Mouse (Mus musculus): ENCODE results near the gene Psme2. TPM values are rescaled to one million over a fixed set of nuclear protein-coding genes. Genes with fewer than 3 reads are reported as not detected.

Gene Psme2
- total RNA-seq, 2 experiments from 2014 or later: 90.7 to 132 TPM

DNA sequence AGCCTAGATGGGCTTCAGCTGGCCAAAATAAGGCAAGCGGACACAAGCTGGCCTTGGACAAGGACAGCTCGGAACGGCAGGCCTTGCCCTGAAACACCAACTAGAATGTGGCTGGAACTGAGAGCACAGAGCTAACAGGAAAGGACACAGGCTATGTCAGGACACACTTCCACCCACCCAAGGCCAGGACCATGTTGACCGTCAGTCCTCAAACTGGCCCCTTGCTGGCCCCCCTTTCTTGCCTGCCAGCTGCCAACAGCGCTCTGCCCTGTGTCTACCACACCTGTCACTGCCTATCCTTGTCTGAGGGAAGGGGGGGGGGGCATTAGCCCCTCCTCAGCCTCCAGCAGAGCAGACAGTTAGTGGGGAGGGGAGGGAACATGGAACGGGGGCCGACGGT, 15.6 kb downstream of the Psme2 start, which contains the start of gene Fitm1:
Fitm1 (plus strand) TSS at position 316 of the 400 bp plus-strand sequence.
- DNase-seq: peak; percentile 49 to 70
- intact Hi-C loops (cut with DNase I): no loop called here

DNA sequence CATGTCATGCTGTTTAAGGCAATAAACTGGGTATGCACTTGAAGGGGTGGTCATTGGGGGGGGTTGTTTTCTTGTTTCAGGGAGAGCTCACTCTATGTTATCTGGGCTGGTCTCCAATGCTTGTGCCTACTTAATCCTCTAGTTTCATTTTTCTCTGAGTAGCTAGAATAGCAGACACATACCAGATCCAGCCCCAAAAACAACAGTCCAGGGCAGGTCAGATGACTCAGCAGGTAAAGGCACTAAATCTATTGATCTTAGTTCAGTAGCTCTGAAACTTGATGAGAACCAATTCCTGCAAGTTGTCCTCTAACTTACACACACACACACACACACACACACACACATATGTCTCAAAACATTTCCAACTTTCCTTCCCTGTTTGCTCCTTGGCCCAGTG, 19.2 kb downstream of the Psme2 start:
- intact Hi-C loops (cut with DNase I): no loop called here
- DNase-seq: no peak

DNA sequence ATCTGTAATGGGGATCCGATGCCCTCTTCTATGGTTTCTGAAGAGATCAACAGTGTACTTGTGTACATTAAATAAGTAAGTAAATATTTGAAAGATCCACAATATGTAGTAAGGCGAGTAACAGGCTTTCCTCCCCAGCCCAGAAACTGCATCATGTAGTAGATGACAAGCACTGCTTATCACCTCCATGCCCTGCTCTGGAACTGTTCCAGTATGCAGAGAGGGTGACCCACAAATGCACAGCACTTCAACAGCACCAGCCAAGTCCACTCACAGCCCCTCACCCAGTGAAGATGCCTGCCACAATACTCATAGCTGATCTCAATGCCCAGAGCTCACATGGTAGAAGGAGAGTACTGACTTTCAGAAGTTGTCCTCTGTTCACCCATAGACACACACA, 20.3 kb downstream of the Psme2 start:
- no peak for DNase-seq
- intact Hi-C loops (cut with DNase I): no loop called here

DNA sequence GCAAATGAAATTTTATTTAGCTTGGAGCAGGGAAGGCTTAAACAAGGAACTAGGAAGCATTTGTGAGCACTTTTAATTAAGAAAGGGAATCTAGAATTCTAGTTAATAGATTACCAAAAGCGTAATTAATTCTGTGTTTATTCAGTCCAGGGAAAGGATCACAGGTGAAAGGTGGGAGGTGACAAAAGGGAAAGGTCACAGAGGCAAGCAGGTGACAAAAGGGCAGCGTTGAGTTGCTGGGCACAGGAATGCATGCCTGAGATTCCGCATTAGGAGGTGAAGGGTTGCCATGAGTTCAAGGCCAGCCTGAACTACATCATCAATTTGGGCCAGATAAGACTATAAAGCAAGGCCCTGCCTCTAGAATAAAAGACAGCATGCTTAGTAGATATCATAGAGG, 23.4 kb downstream of the Psme2 start:
- no peak for DNase-seq
- intact Hi-C loops (cut with DNase I): no loop called here

DNA sequence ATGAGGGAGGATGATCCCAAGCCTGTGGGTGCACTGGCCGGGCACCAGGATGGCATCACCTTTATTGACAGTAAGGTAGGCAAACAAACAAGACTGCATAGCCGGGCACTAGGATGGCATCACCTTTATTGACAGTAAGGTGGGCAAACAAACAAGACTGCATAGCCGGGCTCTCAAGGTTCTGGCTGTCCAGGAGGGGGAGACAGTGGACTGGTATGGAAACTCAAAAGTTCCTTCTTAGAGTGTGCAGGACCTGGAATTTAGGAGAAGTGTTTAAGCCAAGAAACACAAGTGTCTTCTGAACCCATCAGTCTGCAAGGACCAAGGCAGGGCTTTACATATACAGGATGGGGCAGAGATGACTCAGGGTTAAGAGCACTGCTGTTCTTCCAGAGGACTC, 25.2 kb downstream of the Psme2 start:
- no peak for DNase-seq
- intact Hi-C loops (cut with DNase I): no loop called here

DNA sequence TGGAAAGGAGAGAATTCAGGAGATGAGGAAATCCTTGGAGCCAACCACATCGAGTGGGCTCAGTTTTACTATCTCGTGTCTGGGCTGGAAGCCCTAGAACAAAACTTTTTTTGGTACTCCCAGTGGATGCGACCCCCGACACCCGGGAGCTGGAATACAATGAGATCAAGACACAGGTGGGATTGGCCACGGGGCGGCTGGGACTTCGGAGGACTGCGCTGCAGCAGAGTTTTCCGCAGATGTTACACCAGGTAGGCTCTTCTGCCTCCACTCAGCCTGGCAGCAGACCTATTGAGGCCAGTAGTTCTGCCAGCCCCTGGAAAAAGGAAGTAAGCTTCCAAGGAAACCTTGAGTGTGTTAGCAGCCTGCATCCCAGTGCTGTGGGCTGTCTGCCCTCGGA, 27.7 kb downstream of the Psme2 start:
- intact Hi-C loops (cut with DNase I): loop anchor here (5.0 kb wide), 1 partner anchor 39 kb away; the partner anchor contains the start of gene Irf9

DNA sequence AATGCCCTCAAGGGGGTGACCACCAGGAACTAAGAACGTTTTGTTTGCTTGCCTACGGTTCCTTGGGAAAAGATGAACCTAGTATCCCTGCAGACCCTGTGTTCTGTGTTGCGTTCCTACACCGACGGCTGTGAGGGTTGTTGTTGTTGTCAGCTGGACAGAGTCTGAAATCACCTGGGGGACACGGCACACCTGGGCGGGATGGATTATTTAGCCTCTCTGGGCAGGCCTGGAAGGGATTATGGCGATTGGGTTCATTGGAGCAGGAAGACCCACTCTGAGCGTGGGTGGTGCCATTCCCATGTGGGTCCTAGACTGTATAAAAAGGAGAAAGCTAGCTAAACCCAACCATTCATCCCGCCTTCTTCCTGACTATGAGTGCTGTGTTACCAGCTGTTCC, 29.1 kb downstream of the Psme2 start:
- intact Hi-C loops (cut with DNase I): loop anchor here (5.0 kb wide), 1 partner anchor 40 kb away; the partner anchor contains the start of gene Irf9
- no peak for DNase-seq

More for the DNA sequence above, 27.7 kb downstream of the Psme2 start:
- DNase-seq: no peak

DNA sequence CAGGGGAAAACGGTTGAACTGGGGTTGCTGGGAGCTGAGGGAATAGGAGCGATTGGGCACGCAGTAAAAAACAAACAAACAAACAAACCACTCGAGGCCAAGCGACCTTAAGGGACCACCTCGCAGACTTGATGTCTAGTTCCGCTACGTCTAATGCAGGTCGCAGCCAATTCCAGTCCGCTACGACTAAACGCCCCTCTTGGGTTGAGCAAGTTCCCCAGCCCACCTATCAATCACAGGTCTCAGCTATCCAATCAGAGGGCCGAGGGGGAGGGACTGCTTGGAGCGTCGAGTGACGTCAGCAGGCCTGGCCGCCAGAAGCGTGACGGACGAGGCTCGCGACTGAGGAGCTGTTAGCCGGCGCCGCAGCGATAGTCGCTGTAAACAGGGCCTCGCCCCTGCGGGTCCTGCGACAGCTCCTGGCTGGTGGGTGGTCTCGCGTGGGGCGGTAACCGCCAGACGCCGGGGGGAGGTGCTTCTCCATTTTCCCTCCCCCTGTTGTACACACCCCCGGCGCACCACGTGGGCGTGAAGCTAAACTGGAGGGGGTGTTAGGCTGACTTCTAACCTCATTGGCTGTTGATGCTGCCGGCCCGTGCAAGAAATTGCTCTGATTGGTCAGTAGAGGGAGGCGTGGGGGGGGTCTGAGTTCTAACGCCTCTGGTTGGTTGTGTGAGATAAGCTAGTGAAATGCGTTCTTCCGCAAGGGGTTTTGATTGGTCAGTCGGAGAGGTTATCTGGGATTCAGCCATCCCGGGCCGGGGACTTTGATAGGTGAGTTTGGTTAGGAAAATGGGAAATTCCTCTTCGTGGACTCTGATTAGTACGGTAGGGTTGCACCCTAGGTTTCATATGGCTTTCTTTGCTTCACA, 30.5 kb downstream of the Psme2 start, which contains the start of gene A730061H03Rik:
A730061H03Rik (minus strand) TSS at position 205 of the 872 bp plus-strand sequence.
- peak; percentile 95 to 96 for DNase-seq
- intact Hi-C loops (cut with DNase I): loop anchor here (5.0 kb wide), 1 partner anchor 42 kb away; the partner anchor contains the start of gene Irf9

DNA sequence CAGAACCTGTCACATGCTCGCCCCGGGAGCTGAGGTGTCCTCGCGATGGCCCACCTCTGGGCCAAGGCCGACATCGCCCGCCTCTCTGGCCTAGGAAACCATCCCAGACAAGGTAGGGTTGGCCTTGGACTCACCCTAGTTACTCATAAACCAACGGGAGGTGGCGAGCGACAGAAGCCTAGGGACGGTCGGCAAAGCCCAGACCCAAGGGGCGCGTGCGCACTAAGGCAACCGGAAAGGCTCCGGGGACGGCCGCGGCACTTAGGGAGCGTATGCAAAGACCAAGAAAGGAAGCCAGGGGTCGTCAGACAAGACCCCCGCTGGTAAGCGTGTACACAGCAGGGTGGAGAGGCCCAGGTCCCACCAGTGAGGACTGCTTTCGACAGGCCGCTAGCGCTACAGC, 31.1 kb downstream of the Psme2 start, which contains the start of gene Dcaf11:
Dcaf11 (plus strand) TSS at position 208 of the 403 bp plus-strand sequence.
- intact Hi-C loops (cut with DNase I): loop anchor here (5.0 kb wide), 1 partner anchor 43 kb away; the partner anchor contains the start of gene Irf9

DNA sequence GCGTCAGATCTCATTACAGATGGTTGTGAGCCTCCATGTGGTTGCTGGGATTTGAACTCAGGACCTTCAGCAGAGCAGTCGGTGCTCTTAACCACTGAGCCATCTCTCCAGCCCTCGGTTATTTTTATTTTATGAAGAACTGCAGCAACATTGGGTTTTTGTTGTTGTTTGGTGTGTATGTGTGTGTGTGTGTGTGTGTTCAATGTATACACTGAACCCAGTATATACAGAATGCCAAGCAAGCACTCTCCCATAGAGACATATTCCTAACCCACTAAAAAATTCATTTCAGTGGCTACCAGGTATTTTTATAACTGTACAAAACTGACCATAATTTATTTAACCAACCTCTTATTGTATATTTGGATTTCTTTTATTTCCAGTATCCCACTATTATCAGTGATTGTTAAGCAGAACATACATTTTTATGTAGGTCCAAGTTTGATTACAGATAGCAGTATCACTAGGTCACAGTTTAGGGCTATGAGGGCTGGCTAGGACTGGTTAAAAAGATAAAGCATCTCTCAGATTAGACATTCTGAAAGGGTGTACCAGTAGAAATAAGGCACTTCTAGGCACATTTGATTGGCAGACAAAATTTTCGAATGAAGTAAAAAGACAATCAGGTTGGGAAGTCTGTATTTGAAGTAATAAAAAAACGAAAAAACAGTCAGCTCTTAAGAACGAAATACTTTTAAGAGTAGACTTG, 32.0 kb downstream of the Psme2 start:
- intact Hi-C loops (cut with DNase I): no loop called here
- DNase-seq: no peak

More for the DNA sequence above, 31.1 kb downstream of the Psme2 start, which contains the start of gene Dcaf11:
- DNase-seq: peak; percentile 90

DNA sequence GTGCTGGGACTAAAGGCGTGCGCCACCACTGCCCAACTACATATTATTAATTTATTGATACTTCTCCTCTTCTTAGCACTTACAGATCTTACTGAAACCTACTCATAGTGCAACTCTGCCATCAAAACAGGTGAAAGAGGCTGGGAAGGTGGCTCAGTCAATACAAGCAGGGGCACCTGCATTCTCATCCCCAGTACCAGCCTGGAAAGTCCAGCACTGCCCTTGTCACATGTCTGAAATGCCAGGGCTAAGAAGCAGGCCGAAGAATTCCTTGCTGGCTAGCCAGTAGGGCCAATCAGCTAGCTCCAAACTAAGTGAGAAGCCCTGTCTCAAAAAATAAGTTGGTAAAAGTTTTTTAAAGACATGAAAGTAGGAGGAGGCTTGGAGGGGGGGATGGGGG, 33.3 kb downstream of the Psme2 start:
- intact Hi-C loops (cut with DNase I): loop anchor here (1.0 to 2.0 kb wide), 2 partner anchors 17 to 61 kb away; partner anchors contain the start of gene Pck2
- DNase-seq: no peak

DNA sequence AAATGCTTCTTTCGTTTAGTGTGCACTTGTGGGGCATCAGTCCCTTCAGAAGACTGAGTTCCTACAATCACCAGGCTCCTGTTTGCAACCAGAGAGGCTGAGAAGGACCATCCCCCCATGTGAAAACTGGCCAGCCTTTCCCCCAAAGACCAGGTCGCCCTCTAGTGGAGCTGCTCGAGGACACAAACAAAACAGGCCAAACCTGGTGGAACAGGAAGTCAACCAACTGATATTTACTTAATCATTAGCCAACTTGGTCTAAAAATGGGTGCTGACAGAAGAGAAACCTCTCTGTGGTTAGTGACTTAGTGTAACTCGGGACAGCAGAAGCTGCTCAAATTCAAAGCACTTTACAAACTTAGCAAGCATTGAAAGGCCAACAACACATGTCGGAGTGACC, 33.9 kb downstream of the Psme2 start:
- intact Hi-C loops (cut with DNase I): loop anchor here (1.0 to 2.0 kb wide), 2 partner anchors 16 to 61 kb away; partner anchors contain the start of gene Pck2

DNA sequence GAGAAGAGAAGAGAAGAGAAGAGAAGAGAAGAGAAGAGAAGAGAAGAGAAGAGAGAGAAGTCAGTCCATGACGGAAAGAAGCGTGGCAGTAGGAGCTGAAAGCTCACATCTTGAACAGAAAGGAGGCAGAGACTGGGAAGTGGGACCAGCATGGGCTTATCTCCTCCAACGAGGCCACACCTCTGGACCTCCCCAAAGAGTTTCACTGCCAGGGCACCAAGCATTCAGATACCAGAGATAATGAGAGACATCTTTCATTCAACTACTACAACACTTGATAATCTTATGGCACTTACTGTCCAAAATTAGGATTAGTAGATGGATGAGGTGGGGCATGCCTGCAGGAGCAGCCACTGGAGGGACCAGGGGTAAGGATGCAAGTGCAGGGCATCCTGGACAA, 35.1 kb downstream of the Psme2 start:
- intact Hi-C loops (cut with DNase I): loop anchor here (2.0 kb wide), 1 partner anchor 15 kb away; the partner anchor contains the start of gene Pck2
- no peak for DNase-seq

More for the DNA sequence above, 33.9 kb downstream of the Psme2 start:
- DNase-seq: peak; percentile 82 to 89

DNA sequence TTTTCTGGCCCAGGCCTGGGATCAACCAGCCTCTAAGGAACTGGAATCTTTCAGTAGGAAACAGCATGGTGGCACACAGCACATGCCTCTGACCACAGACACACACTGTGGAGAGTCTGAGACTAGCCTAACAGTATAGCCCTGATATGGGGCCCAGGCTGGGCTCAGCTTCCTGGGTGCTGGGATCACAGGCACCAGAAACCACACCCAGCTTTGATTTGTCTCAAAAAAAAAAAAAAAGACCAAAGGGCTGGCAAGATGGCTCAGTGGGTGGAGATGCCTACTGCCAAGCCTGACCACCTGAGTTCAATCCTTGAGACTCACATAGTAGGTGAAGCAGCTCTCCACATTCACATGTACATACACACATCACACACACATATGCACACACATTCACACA, 36.3 kb downstream of the Psme2 start:
- no peak for DNase-seq
- intact Hi-C loops (cut with DNase I): no loop called here

DNA sequence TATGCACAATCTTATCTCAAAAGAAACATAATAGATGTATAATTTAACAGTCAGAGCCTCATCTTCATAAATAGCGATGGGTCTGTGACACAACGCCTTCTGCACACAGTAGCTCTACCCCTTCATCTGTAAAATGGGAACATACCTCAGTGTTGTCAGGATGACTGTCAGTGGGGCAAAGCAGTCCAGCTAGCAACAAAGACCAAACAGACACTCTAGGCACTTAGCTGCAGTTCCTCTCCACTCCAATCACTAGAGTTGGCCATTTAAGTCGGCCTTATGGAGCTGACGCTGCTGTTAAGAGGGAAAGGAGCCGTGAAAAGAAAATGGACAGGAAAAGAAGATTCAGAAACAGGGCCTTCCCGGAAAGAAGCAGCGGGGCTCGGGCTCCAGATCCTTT, 39.1 kb downstream of the Psme2 start:
- intact Hi-C loops (cut with DNase I): no loop called here
- no peak for DNase-seq

DNA sequence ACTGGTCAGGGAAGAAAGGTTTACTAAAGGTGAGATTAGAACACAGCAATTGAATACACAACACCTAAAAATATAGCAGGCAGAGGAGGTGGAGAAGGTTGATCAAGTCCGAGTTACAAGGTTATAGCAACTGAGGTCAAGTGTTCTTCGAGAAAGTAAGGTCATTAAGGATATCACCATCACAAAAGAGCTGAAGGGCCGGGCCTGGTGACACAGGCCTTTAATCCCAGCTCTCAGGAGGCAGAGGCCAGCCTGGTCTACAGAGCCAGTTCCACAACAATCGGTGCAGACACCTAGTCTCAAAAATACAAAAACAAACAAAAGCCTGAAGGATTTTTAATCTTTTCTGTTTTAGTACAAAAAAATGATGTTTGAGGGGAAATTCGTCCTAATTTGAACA, 39.6 kb downstream of the Psme2 start:
- intact Hi-C loops (cut with DNase I): no loop called here

DNA sequence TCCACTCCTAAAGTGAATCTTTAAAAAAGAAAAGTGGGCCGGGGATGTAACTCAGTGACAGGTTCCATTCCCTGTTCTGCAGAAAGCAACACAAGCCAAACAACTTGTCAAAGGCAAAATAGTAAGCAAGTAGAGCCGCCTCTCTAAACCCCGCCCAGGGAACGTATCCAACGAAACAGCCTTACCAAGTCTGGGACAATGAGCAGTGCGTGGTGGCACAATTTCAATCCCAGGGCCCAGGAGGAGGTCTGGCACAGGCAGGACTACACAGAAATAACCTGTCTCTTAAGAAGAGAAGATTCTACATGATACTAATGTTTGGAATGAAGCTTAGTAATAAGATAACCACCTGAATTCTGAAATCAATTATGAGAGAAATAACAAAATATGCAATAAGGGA, 40.7 kb downstream of the Psme2 start:
- intact Hi-C loops (cut with DNase I): no loop called here
- DNase-seq: no peak

More for the DNA sequence above, 39.6 kb downstream of the Psme2 start:
- DNase-seq: no peak

DNA sequence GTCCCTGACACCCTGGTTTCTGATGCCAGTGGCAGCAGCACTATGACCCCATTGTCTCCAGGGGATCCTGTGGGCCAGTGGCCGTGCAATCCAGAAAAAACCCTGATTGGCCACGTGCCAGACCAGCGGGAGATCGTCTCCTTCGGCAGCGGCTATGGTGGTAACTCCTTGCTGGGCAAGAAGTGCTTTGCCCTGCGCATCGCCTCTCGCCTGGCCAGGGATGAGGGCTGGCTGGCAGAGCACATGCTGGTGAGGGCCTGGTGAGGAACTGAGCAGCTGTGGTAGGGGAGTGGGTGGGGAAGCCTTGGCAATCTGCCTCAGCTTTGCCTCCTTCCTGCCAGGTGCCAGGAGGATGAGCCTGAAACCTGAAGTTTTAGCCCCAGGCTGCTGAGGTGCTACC, 46.6 kb downstream of the Psme2 start:
- intact Hi-C loops (cut with DNase I): no loop called here

DNA sequence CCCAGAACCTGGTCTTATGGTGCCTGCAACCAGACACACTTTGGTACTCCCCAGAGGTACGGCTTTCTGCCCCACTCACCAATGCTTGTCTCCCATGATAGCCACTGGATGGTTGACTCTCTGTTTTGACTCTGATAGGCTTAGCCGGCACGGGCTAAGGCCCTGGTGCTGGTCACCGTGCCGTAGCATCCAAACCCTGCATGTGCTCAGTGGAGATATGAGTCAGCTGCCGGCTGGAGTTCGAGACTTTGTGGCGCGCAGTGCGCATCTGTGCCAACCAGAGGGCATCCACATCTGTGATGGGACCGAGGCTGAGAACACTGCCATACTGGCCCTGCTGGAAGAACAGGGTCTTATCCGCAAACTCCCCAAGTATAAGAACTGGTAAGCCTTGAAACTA, 48.6 kb downstream of the Psme2 start:
- intact Hi-C loops (cut with DNase I): no loop called here

More for the DNA sequence above, 46.6 kb downstream of the Psme2 start:
- DNase-seq: no peak

DNA sequence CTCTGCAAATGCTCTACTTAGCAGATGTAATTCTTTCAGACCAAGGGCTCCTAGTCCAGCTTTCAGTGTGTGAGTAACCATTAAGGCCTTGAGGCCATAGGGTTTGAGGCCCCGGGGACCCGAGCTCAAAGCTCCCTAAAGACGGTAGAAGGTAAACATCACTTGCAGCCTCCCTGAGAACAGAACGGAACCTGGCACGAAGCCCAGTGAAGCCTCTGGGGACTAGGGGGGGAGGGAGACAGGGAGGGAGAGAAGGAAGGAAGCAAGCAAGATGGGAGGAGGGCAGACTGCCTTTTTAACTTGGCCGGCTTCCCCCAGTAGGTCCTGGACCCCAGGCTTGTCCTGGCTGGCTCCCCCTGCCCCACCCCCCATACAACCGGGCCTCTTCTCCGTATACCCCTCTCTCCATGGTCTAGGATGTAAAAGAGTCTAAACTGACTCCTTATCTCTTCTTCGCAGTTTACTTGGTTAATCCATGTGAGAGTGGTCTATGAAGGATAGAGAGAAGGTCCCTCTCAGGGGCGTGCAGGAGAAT, 50.1 kb downstream of the Psme2 start:
- peak; percentile 88 to 91 for DNase-seq
- intact Hi-C loops (cut with DNase I): loop anchor here (2.0 kb wide), 1 partner anchor 16 kb away; no protein-coding TSS in a partner anchor

More for the DNA sequence above, 48.6 kb downstream of the Psme2 start:
- no peak for DNase-seq

All from heart, postnatal 14 days (tissue).